Mouse (Mus musculus): Measurements from ENCODE around the gene Ccdc172.

Ccdc172 gene

GRCm38 (mm10) chr19:58511818-58512217 is at the start of gene Ccdc172:
Gene Ccdc172 (plus strand): TSS chr19:58511993.
- DNase-seq (ENCODE audit: low read depth, low spot score) = no peak

DNA sequence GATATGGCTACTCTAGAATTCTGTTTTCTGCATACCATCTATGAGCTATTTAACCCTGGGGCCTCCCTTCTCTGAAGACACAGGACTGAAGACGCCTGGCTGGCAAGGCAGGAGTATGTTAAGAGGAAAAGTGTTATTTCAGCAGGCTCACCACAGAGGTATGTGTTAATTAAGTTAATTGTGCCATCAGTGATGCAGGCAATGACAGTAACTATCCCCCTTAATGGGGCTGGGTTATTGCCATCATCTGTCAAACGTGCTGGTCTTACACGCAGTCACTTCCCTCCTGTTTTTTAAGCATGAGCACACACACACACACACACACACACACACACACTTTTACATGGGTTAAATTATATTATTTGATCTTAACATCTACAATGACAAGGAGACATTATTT is 48.0 kb upstream of the Ccdc172 start:
- no peak for DNase-seq (ENCODE audit: low read depth, low spot score)

GRCm38 (mm10) chr19:58468331-58468730 is 43.5 kb upstream of the Ccdc172 start:
- DNase-seq (ENCODE audit: low read depth, low spot score) = peak; percentile 42

GRCm38 (mm10) chr19:58469421-58469820 is 42.4 kb upstream of the Ccdc172 start:
- peak; percentile 93 for DNase-seq (ENCODE audit: low read depth, low spot score)

DNA sequence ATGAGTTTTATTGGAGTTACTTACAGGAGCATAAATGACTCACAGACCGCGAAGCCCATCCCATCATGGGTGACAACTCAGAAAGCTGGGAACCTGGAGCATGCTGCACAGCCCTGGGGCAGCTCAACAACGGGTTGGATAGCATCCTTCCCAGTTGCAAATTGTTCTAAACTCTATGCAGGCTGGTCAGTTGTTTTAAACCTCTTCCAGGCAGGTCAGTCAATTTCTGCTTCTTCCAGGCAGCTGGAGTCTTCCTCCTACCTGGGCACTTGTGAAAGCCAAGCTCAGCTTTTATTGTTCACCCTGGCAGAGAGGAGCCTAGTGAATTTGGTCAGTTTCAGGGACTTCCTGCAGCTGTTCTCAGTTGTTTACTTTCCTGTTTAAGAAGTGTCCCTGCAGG is 37.5 kb upstream of the Ccdc172 start:
- DNase-seq (ENCODE audit: low read depth, low spot score) = no peak

DNA sequence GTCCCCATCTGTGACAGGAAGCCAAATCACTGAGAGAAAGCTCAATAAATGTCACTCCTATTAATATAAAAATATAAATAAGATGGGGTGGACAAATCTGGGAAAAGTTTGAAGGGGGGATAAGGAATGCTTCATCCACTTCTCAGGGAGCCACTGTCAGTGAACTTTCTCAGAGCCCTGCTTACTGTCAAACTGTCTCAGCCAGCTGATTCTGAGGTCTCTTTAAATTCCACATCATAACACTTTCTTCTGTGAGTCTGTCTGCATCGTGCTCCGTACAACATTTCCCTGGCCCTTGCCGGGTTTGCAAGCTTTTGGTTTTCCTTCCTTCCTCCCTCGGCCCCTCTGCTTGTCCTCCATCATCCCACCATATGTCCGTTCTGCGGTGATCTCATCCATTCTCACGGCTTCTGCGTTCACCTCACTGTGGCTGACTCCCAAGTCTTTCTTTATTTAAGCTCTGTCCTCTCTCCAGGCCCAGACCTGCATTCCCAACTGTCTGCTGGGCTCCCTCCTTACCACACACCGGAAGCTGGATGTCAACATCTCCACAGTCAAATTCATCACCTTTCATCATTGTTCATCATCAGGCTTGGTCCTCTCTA is 29.3 kb upstream of the Ccdc172 start:
- DNase-seq (ENCODE audit: low read depth, low spot score) = no peak

- DNase-seq (ENCODE audit: low read depth, low spot score) = no peak
Measured at GRCm38 (mm10) chr19:58486686-58487085, 25.1 kb upstream of the Ccdc172 start.

DNA sequence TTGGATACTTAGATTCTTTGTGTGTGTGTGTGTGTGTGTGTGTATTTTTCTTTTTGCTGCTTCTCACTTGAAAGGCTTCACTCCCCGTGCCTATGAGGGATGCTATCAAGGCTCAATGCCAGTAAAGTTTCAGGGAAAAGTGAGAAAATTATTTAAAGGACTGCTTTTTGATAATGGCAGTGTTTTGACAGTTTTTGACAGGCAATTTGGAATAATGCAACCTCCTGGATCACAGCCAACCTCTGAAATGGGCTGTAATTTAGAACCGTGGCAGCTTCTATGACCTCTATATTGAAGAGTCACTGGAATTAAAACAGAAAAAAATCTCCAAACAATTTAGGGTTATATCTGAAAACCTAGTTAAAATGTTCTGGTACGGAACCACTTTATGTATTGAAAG is 14.7 kb upstream of the Ccdc172 start:
- no peak for DNase-seq (ENCODE audit: low read depth, low spot score)

GRCm38 (mm10) chr19:58499420-58499966 is 12.3 kb upstream of the Ccdc172 start:
- no peak for DNase-seq (ENCODE audit: low read depth, low spot score)

DNA sequence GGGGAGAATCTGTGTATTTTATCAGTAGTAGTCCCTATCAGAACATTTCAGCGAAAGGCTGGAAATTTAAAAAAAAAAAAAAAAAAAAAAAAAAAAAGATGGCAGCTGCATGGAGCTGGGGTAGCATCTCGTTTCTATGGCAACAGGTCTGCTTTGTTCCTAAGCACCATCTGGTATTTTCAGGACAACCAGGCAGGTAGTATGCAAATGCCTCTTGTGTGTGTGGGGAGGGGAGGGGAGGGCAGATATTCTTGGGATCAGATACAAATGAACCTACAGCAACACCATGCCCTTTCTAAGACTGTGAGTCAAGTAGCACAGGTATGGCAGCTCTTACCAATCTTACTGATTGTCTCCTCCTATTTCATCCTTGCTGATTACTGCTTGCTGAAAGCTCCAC is 11.7 kb upstream of the Ccdc172 start:
- DNase-seq (ENCODE audit: low read depth, low spot score) = peak; percentile 69

- DNase-seq (ENCODE audit: low read depth, low spot score) = peak; percentile 49
Measured at GRCm38 (mm10) chr19:58521696-58522095, 9.9 kb downstream of the Ccdc172 start.

GRCm38 (mm10) chr19:58523736-58524394 is 12.1 kb downstream of the Ccdc172 start:
- DNase-seq (ENCODE audit: low read depth, low spot score) = peak; percentile 70

- DNase-seq (ENCODE audit: low read depth, low spot score) = peak; percentile 34
Measured at GRCm38 (mm10) chr19:58525457-58526239, 13.9 kb downstream of the Ccdc172 start.

- no peak for DNase-seq (ENCODE audit: low read depth, low spot score)
Measured at GRCm38 (mm10) chr19:58533077-58533476, 21.3 kb downstream of the Ccdc172 start.

DNA sequence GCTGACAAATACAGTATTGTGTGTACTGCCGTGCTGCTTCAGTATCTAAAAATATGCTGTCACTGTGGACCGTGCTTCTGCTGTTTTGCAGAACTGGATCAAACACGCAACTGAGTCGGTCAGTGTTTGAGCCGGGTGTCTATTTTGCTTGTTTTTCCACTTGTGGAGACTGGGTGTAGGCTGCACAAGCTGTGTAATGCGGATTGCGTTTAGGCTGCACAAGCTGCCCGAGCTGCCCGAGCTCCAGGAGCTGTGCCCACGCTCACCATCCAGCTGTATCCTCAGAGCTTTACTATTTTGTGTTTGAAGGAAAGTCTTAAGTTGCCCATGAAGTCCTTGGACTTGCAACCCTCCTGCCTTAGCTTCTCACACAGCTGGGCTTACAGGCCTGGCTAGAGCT is 24.9 kb downstream of the Ccdc172 start:
- DNase-seq (ENCODE audit: low read depth, low spot score) = peak; percentile 82

GRCm38 (mm10) chr19:58540396-58540795 is 28.6 kb downstream of the Ccdc172 start:
- DNase-seq (ENCODE audit: low read depth, low spot score) = no peak

- DNase-seq (ENCODE audit: low read depth, low spot score) = no peak
Measured at GRCm38 (mm10) chr19:58548367-58548766, 36.6 kb downstream of the Ccdc172 start.

DNA sequence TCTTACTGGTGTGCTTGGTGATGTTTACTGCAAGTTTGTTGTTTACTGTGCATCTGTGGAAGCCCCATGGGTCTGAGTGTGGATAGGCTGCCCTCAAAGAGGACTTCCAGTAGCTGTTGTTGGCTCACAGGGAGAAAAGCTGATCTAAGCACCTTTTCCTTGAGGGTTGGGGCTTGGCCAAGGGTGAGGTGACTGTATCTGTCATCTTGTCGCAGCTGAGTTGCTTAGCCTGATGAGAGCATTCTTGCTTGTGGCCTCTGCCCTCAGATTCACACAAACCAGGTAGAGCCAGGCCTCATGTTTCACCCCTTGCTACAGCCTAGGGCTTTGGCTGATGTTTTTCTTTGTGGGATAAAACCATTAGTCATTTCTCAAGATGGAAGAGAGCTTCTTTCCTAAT is 38.7 kb downstream of the Ccdc172 start:
- DNase-seq (ENCODE audit: low read depth, low spot score) = no peak

DNA sequence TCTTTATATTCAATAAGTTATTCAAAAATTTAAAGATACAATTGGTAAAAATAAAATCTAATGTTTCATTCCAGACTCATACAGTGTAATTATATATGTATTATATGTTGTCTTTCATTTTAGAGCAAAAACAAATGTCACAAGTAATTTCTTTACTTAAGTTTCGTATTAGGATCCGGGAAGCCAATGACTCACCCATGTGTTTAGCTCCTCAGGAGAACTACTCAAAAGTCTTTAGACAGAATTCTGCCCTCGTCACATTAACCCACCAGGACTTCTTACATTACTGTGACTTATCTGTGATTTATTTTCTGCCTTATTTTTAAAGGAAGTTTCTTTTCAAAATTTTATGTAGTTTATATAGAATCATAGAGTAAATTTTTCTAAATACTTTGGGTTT is 39.1 kb downstream of the Ccdc172 start:
- DNase-seq (ENCODE audit: low read depth, low spot score) = no peak

DNA sequence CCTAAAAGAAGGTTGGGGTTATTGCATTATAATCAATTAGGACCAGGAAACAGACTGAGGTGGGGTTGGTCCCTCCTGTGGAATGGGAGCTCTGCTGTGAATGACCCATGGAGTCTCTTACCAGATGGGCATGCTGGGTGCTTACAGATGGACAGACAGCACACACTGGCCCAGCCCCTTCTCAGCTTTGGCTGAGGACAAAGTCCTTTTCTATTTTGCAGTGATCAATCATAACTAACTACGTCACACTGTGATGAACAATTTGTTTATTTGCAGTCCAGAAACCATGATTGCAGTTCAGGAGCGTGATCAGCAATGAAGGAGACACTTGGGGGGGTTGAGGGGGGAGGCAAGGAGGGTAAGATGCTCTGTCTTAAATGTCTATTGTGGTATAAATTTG is 43.2 kb downstream of the Ccdc172 start:
- DNase-seq (ENCODE audit: low read depth, low spot score) = no peak

- peak; percentile 54 for DNase-seq (ENCODE audit: low read depth, low spot score)
Measured at GRCm38 (mm10) chr19:58558352-58558751, 46.6 kb downstream of the Ccdc172 start.

- DNase-seq (ENCODE audit: low read depth, low spot score) = no peak
Measured at GRCm38 (mm10) chr19:58562301-58562815, 50.6 kb downstream of the Ccdc172 start.

All from brain, adult 2 months (tissue).